Mouse (Mus musculus) embryonic fibroblast, embryonic 13.5 days (primary cell): ENCODE results near the gene Vmn2r2. TPM values are rescaled to one million over a fixed set of nuclear protein-coding genes. Genes with fewer than 3 reads are reported as not detected.

Experiments used
- H3K27ac ChIP-seq: 2 replicates; pipeline ENCODE4 v1.5.1; 2012; ENCODE audit warnings: low read length, control low read depth, inconsistent platforms; ENCODE audit not compliant: insufficient read depth
- H3K4me1 ChIP-seq: 2 replicates; pipeline ENCODE4 v1.6.1; 2011; ENCODE audit warnings: low read length; ENCODE audit not compliant: control insufficient read depth, insufficient read depth
- H3K4me3 ChIP-seq: 2 replicates; pipeline ENCODE4 v1.5.1; 2011; ENCODE audit warnings: mild to moderate bottlenecking, control low read depth, low read length; ENCODE audit not compliant: insufficient read depth
- CTCF ChIP-seq: IDR thresholded peaks from 2 replicates; pipeline ENCODE4 v1.5.1; 2011; ENCODE audit warnings: mild to moderate bottlenecking, control low read depth, low read length, moderate library complexity, borderline replicate concordance; ENCODE audit not compliant: insufficient read depth
- POLR2A ChIP-seq: IDR thresholded peaks from 2 replicates; pipeline ENCODE4 v1.6.1; 2011; ENCODE audit warnings: low read depth, mild to moderate bottlenecking, control low read depth, low read length, moderate library complexity
- polyA plus RNA-seq: library from polyadenylated mRNA; stranded (reverse); fragments of >200 nt; gene quantifications from 2 replicates; pipeline ENCODE4 v1.2.4, GENCODE M21; 2011; ENCODE audit warnings: low read depth; ENCODE audit not compliant: missing spikeins, insufficient read length

The Vmn2r2 gene
- polyA plus RNA-seq, result not detected in 2 replicates

- TF ChIP-seq CTCF (no peak), POLR2A (no peak)
- H3K4me1 ChIP-seq, result no peaks in the 10 kb centered on the region
Measured at GRCm38 (mm10) chr3:64141878-64142508, at the start of gene Vmn2r2. Gene Vmn2r2, minus strand, starts transcription at chr3:64141928.

GRCm38 (mm10) chr3:64113352-64114046, 28.2 kb downstream of the Vmn2r2 start:
- no peak for TF ChIP-seq CTCF
- no peak for TF ChIP-seq POLR2A
- no peaks in the 10 kb centered on the region for H3K4me1 ChIP-seq
- no peak overlapping the region for H3K27ac ChIP-seq
- H3K4me3 ChIP-seq, result no peak overlapping the region

More at GRCm38 (mm10) chr3:64141878-64142508, at the start of gene Vmn2r2:
- no peak within 1 kb of the TSS for H3K27ac ChIP-seq
- no peak within 1 kb of the TSS for H3K4me3 ChIP-seq

- Histone ChIP-seq H3K4me1 (no peaks in the 10 kb centered on the region), H3K4me3 (no peak overlapping the region), H3K27ac (no peak overlapping the region)
- TF ChIP-seq POLR2A, result no peak
- TF ChIP-seq CTCF, result no peak
Measured at GRCm38 (mm10) chr3:64112707-64113106, 29.0 kb downstream of the Vmn2r2 start.

GRCm38 (mm10) chr3:64081247-64081646, 60.5 kb downstream of the Vmn2r2 start, which contains the start of gene Vmn2r1:
Gene Vmn2r1, plus strand, starts transcription at chr3:64081547.
- Histone ChIP-seq H3K27ac (no peak within 1 kb of the TSS), H3K4me1 (no peaks in the 10 kb centered on the region), H3K4me3 (no peak within 1 kb of the TSS)
- TF ChIP-seq CTCF, result no peak
- no peak for TF ChIP-seq POLR2A

Other genes with a start within 250 kb of the Vmn2r2 start
- gene Plch1, start 242.5 kb downstream of the Vmn2r2 start, polyA plus RNA-seq, result 0.51 and 0.87 TPM in 2 replicates
- gene E130311K13Rik, start 212.5 kb downstream of the Vmn2r2 start, polyA plus RNA-seq, result 7.5 and 10.2 TPM in 2 replicates
- 25.6 and 29.8 TPM in 2 replicates for gene Slc33a1, start 177.2 kb downstream of the Vmn2r2 start, polyA plus RNA-seq
- gene Gmps, start 165.8 kb downstream of the Vmn2r2 start, polyA plus RNA-seq, result 23.0 and 24.9 TPM in 2 replicates
- 0.12 and 0.21 TPM in 2 replicates for gene Vmn2r1, start 60.4 kb downstream of the Vmn2r2 start, polyA plus RNA-seq
- gene Vmn2r3, start 147.8 kb upstream of the Vmn2r2 start, polyA plus RNA-seq, result 0.08 TPM in 1 of 2 replicates, not detected in the other